Mouse (Mus musculus) lung, adult 18-20 months (tissue): ENCODE data around the gene Fnbp1.

Source experiments
- DNase-seq, 2 experiments: peaks; one replicate each; pipeline ENCODE4 v3.0.0; 2022; ENCODE audit warnings: mixed read lengths in 2 of 2

Gene Fnbp1

GRCm38 (mm10) chr2:31122806-31123205 is 19.0 kb downstream of the Fnbp1 start:
- DNase-seq, result no peak

GRCm38 (mm10) chr2:31121131-31121693 is 20.6 kb downstream of the Fnbp1 start:
- DNase-seq, result no peak

- DNase-seq, result peak in 1 of 2 experiments; percentile 45
These were observed 22.0 kb downstream of the Fnbp1 start for GRCm38 (mm10) chr2:31119795-31120194.

GRCm38 (mm10) chr2:31118639-31119380 is 23.0 kb downstream of the Fnbp1 start:
- DNase-seq, result no peak

GRCm38 (mm10) chr2:31118211-31118610 is 23.6 kb downstream of the Fnbp1 start:
- DNase-seq, result no peak

GRCm38 (mm10) chr2:31115943-31116731 is 25.7 kb downstream of the Fnbp1 start:
- no peak for DNase-seq

GRCm38 (mm10) chr2:31115091-31115942 is 26.5 kb downstream of the Fnbp1 start:
- DNase-seq, result no peak

GRCm38 (mm10) chr2:31114205-31114604 is 27.6 kb downstream of the Fnbp1 start:
- no peak for DNase-seq

- no peak for DNase-seq
These were observed 30.1 kb downstream of the Fnbp1 start for GRCm38 (mm10) chr2:31111685-31112084.

GRCm38 (mm10) chr2:31109960-31110548 is 31.8 kb downstream of the Fnbp1 start:
- no peak for DNase-seq

GRCm38 (mm10) chr2:31108186-31108585 is 33.6 kb downstream of the Fnbp1 start:
- no peak for DNase-seq

- no peak for DNase-seq
These were observed 35.0 kb downstream of the Fnbp1 start for GRCm38 (mm10) chr2:31106621-31107320.

GRCm38 (mm10) chr2:31106004-31106403 is 35.8 kb downstream of the Fnbp1 start:
- DNase-seq, result no peak

- no peak for DNase-seq
These were observed 36.5 kb downstream of the Fnbp1 start for GRCm38 (mm10) chr2:31105279-31105678.

GRCm38 (mm10) chr2:31103321-31103720 is 38.5 kb downstream of the Fnbp1 start:
- no peak for DNase-seq

GRCm38 (mm10) chr2:31101285-31101684 is 40.5 kb downstream of the Fnbp1 start:
- DNase-seq, result no peak

- DNase-seq, result no peak
These were observed 42.7 kb downstream of the Fnbp1 start for GRCm38 (mm10) chr2:31099079-31099478.

GRCm38 (mm10) chr2:31098616-31099015 is 43.2 kb downstream of the Fnbp1 start:
- DNase-seq, result peak in 1 of 2 experiments; percentile 43

GRCm38 (mm10) chr2:31097276-31097675 is 44.5 kb downstream of the Fnbp1 start:
- DNase-seq, result no peak

GRCm38 (mm10) chr2:31096119-31096518 is 45.7 kb downstream of the Fnbp1 start:
- DNase-seq, result no peak

GRCm38 (mm10) chr2:31094565-31094964 is 47.2 kb downstream of the Fnbp1 start:
- DNase-seq, result peak in 1 of 2 experiments; percentile 29

GRCm38 (mm10) chr2:31092939-31093338 is 48.9 kb downstream of the Fnbp1 start:
- DNase-seq, result no peak
